Mouse (Mus musculus): ENCODE measurements around the gene Sh3gl2. TPM values are rescaled to one million over a fixed set of nuclear protein-coding genes. Genes with fewer than 3 reads are reported as not detected.

Gene Sh3gl2
- polyA plus RNA-seq, 1 experiment from 2014 or later = 19.6 TPM

- no peak for ATAC-seq (ENCODE audit: low FRiP score, low TSS enrichment)
- no peaks in the 10 kb centered on the region for H3K27me3 ChIP-seq (ENCODE audit: insufficient read depth, low read length)
- 91% methylated on average over 5 of the region's 5 CpGs for WGBS
Measured at GRCm38 (mm10) chr4:85339126-85339525, 134.2 kb downstream of the Sh3gl2 start.

GRCm38 (mm10) chr4:85340686-85341085 lies 135.8 kb downstream of the Sh3gl2 start:
- H3K36me3 ChIP-seq (ENCODE audit: insufficient read depth, low read length) = no peaks in the 10 kb centered on the region
- H3K27ac ChIP-seq (ENCODE audit: low read length) = no peak overlapping the region
- H3K4me2 ChIP-seq (replicated peaks; ENCODE audit: low read depth, low read length) = no peak overlapping the region
- no peak for ATAC-seq (ENCODE audit: low FRiP score, low TSS enrichment)
- no peaks in the 10 kb centered on the region for H3K9me3 ChIP-seq (ENCODE audit: low read length)
- no peaks in the 10 kb centered on the region for H3K4me1 ChIP-seq (ENCODE audit: insufficient read depth, low read length)
- H3K4me3 ChIP-seq (ENCODE audit: low read length) = no peak overlapping the region
- H3K9ac ChIP-seq (replicated peaks; ENCODE audit: low read length) = no peak overlapping the region
- H3K27me3 ChIP-seq (ENCODE audit: insufficient read depth, low read length) = no peaks in the 10 kb centered on the region
- WGBS = 80% methylated on average over 6 of the region's 6 CpGs

More at GRCm38 (mm10) chr4:85339126-85339525, 134.2 kb downstream of the Sh3gl2 start:
- no peak overlapping the region for H3K4me3 ChIP-seq (ENCODE audit: low read length)
- no peaks in the 10 kb centered on the region for H3K4me1 ChIP-seq (ENCODE audit: insufficient read depth, low read length)
- no peak overlapping the region for H3K27ac ChIP-seq (ENCODE audit: low read length)
- H3K9ac ChIP-seq (replicated peaks; ENCODE audit: low read length) = no peak overlapping the region
- H3K9me3 ChIP-seq (ENCODE audit: low read length) = no peaks in the 10 kb centered on the region
- no peaks in the 10 kb centered on the region for H3K36me3 ChIP-seq (ENCODE audit: insufficient read depth, low read length)
- H3K4me2 ChIP-seq (replicated peaks; ENCODE audit: low read depth, low read length) = no peak overlapping the region

- H3K36me3 ChIP-seq (ENCODE audit: insufficient read depth, low read length) = no peaks in the 10 kb centered on the region
- no peaks in the 10 kb centered on the region for H3K4me1 ChIP-seq (ENCODE audit: insufficient read depth, low read length)
- no peaks in the 10 kb centered on the region for H3K9me3 ChIP-seq (ENCODE audit: low read length)
- ATAC-seq (ENCODE audit: low FRiP score, low TSS enrichment) = no peak
- 86% methylated on average over 6 of the region's 6 CpGs for WGBS
- H3K9ac ChIP-seq (replicated peaks; ENCODE audit: low read length) = no peak overlapping the region
- no peak overlapping the region for H3K4me2 ChIP-seq (replicated peaks; ENCODE audit: low read depth, low read length)
- no peak overlapping the region for H3K27ac ChIP-seq (ENCODE audit: low read length)
- H3K4me3 ChIP-seq (ENCODE audit: low read length) = no peak overlapping the region
- no peaks in the 10 kb centered on the region for H3K27me3 ChIP-seq (ENCODE audit: insufficient read depth, low read length)
Measured at GRCm38 (mm10) chr4:85345911-85346310, 141.0 kb downstream of the Sh3gl2 start.

- Histone ChIP-seq H3K4me3 (ENCODE audit: low read length) (no peak overlapping the region), H3K9me3 (ENCODE audit: low read length) (no peaks in the 10 kb centered on the region), H3K27ac (ENCODE audit: low read length) (no peak overlapping the region), H3K9ac (replicated peaks; ENCODE audit: low read length) (no peak overlapping the region), H3K4me1 (ENCODE audit: insufficient read depth, low read length) (no peaks in the 10 kb centered on the region), H3K36me3 (ENCODE audit: insufficient read depth, low read length) (no peaks in the 10 kb centered on the region), H3K27me3 (ENCODE audit: insufficient read depth, low read length) (no peaks in the 10 kb centered on the region), H3K4me2 (replicated peaks; ENCODE audit: low read depth, low read length) (no peak overlapping the region)
- 84% methylated on average over 8 of the region's 8 CpGs for WGBS
- ATAC-seq (ENCODE audit: low FRiP score, low TSS enrichment) = no peak
Measured at GRCm38 (mm10) chr4:85348079-85348643, 143.2 kb downstream of the Sh3gl2 start.

- no peak overlapping the region for H3K4me2 ChIP-seq (replicated peaks; ENCODE audit: low read depth, low read length)
- 0 out of 2 replicates have a peak, but pooled peaks cover 3% of the 10 kb centered on the region for H3K36me3 ChIP-seq (ENCODE audit: insufficient read depth, low read length)
- H3K4me3 ChIP-seq (ENCODE audit: low read length) = no peak overlapping the region
- 86% methylated on average over 3 of the region's 3 CpGs for WGBS
- no peak for ATAC-seq (ENCODE audit: low FRiP score, low TSS enrichment)
- no peaks in the 10 kb centered on the region for H3K4me1 ChIP-seq (ENCODE audit: insufficient read depth, low read length)
- H3K9ac ChIP-seq (replicated peaks; ENCODE audit: low read length) = no peak overlapping the region
- H3K27ac ChIP-seq (ENCODE audit: low read length) = no peak overlapping the region
- H3K27me3 ChIP-seq (ENCODE audit: insufficient read depth, low read length) = no peaks in the 10 kb centered on the region
- no peaks in the 10 kb centered on the region for H3K9me3 ChIP-seq (ENCODE audit: low read length)
Measured at GRCm38 (mm10) chr4:85362661-85363060, 157.7 kb downstream of the Sh3gl2 start.

GRCm38 (mm10) chr4:85363205-85363604 lies 158.3 kb downstream of the Sh3gl2 start:
- no peaks in the 10 kb centered on the region for H3K36me3 ChIP-seq (ENCODE audit: insufficient read depth, low read length)
- H3K4me1 ChIP-seq (ENCODE audit: insufficient read depth, low read length) = no peaks in the 10 kb centered on the region
- H3K4me3 ChIP-seq (ENCODE audit: low read length) = no peak overlapping the region
- WGBS = 77% methylated on average over 4 of the region's 4 CpGs
- no peak overlapping the region for H3K4me2 ChIP-seq (replicated peaks; ENCODE audit: low read depth, low read length)
- no peak overlapping the region for H3K27ac ChIP-seq (ENCODE audit: low read length)
- no peak overlapping the region for H3K9ac ChIP-seq (replicated peaks; ENCODE audit: low read length)
- no peaks in the 10 kb centered on the region for H3K27me3 ChIP-seq (ENCODE audit: insufficient read depth, low read length)
- no peaks in the 10 kb centered on the region for H3K9me3 ChIP-seq (ENCODE audit: low read length)
- no peak for ATAC-seq (ENCODE audit: low FRiP score, low TSS enrichment)

- no peak overlapping the region for H3K9ac ChIP-seq (replicated peaks; ENCODE audit: low read length)
- H3K36me3 ChIP-seq (ENCODE audit: insufficient read depth, low read length) = no peaks in the 10 kb centered on the region
- no peak overlapping the region for H3K4me3 ChIP-seq (ENCODE audit: low read length)
- H3K4me1 ChIP-seq (ENCODE audit: insufficient read depth, low read length) = no peaks in the 10 kb centered on the region
- H3K27ac ChIP-seq (ENCODE audit: low read length) = no peak overlapping the region
- H3K9me3 ChIP-seq (ENCODE audit: low read length) = no peaks in the 10 kb centered on the region
- H3K4me2 ChIP-seq (replicated peaks; ENCODE audit: low read depth, low read length) = no peak overlapping the region
- H3K27me3 ChIP-seq (ENCODE audit: insufficient read depth, low read length) = no peaks in the 10 kb centered on the region
- WGBS = 72% methylated on average over 6 of the region's 6 CpGs
- ATAC-seq (ENCODE audit: low FRiP score, low TSS enrichment) = no peak
Measured at GRCm38 (mm10) chr4:85371036-85371435, 166.1 kb downstream of the Sh3gl2 start.

- Histone ChIP-seq H3K27me3 (ENCODE audit: insufficient read depth, low read length) (no peaks in the 10 kb centered on the region), H3K9ac (replicated peaks; ENCODE audit: low read length) (no peak overlapping the region), H3K9me3 (ENCODE audit: low read length) (no peaks in the 10 kb centered on the region), H3K4me3 (ENCODE audit: low read length) (no peak overlapping the region), H3K36me3 (ENCODE audit: insufficient read depth, low read length) (no peaks in the 10 kb centered on the region), H3K27ac (ENCODE audit: low read length) (no peak overlapping the region), H3K4me1 (ENCODE audit: insufficient read depth, low read length) (no peaks in the 10 kb centered on the region), H3K4me2 (replicated peaks; ENCODE audit: low read depth, low read length) (no peak overlapping the region)
- ATAC-seq (ENCODE audit: low FRiP score, low TSS enrichment) = no peak
- 89% methylated on average over 4 of the region's 4 CpGs for WGBS
Measured at GRCm38 (mm10) chr4:85374801-85375200, 169.9 kb downstream of the Sh3gl2 start.

- Histone ChIP-seq H3K9me3 (ENCODE audit: low read length) (no peaks in the 10 kb centered on the region), H3K4me2 (replicated peaks; ENCODE audit: low read depth, low read length) (no peak overlapping the region), H3K27me3 (ENCODE audit: insufficient read depth, low read length) (no peaks in the 10 kb centered on the region), H3K27ac (ENCODE audit: low read length) (no peak overlapping the region), H3K36me3 (ENCODE audit: insufficient read depth, low read length) (no peaks in the 10 kb centered on the region), H3K4me1 (ENCODE audit: insufficient read depth, low read length) (no peaks in the 10 kb centered on the region), H3K4me3 (ENCODE audit: low read length) (no peak overlapping the region), H3K9ac (replicated peaks; ENCODE audit: low read length) (no peak overlapping the region)
- ATAC-seq (ENCODE audit: low FRiP score, low TSS enrichment) = no peak
- 91% methylated on average over 6 of the region's 6 CpGs for WGBS
Measured at GRCm38 (mm10) chr4:85376187-85376586, 171.3 kb downstream of the Sh3gl2 start.

GRCm38 (mm10) chr4:85376610-85377009 lies 171.7 kb downstream of the Sh3gl2 start:
- H3K4me1 ChIP-seq (ENCODE audit: insufficient read depth, low read length) = no peaks in the 10 kb centered on the region
- 92% methylated on average over 5 of the region's 5 CpGs for WGBS
- H3K27me3 ChIP-seq (ENCODE audit: insufficient read depth, low read length) = no peaks in the 10 kb centered on the region
- H3K9ac ChIP-seq (replicated peaks; ENCODE audit: low read length) = no peak overlapping the region
- H3K9me3 ChIP-seq (ENCODE audit: low read length) = no peaks in the 10 kb centered on the region
- no peaks in the 10 kb centered on the region for H3K36me3 ChIP-seq (ENCODE audit: insufficient read depth, low read length)
- no peak overlapping the region for H3K4me2 ChIP-seq (replicated peaks; ENCODE audit: low read depth, low read length)
- H3K4me3 ChIP-seq (ENCODE audit: low read length) = no peak overlapping the region
- no peak overlapping the region for H3K27ac ChIP-seq (ENCODE audit: low read length)
- ATAC-seq (ENCODE audit: low FRiP score, low TSS enrichment) = no peak
